Mouse (Mus musculus): ENCODE data around the gene Eif4e3.

- TF ChIP-seq MAFK (IDR thresholded peaks at IDR 0.05; ENCODE audit: insufficient replicate concordance, low read length) (no peak), POLR2A (IDR thresholded peaks at IDR 0.05; ENCODE audit: low read depth, low read length) (no peak), BHLHE40 (IDR thresholded peaks at IDR 0.05; ENCODE audit: low read depth, low read length) (no peak), MYC (IDR thresholded peaks at IDR 0.05; ENCODE audit: low read depth, low read length) (no peak)
Measured at GRCm38 (mm10) chr6:99620471-99620870, 46.1 kb downstream of the Eif4e3 start.
